23 mouse cellular contexts compared by ENCODE assay signal in the genomic region with DNA sequence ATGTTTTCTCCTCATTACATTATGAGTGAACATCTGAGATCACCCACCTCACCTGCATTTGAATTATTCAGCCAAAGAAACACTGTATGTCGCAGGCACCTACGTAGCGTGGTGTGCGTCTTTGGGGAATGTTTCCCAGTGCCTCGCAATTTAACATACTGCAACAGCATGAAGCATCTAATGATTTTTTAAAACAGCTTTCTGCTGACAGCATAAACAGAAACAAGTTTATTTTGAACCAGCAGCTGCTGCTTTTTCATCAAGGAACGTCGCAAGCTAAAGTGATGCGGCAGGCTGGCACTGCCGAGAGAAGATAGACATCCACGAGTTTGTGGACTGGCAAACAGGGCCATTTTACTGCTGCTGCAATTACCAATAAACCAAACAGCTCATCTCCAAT.
DNase-seq lines count a peak whose midpoint lies in the region; ATAC-seq and TF ChIP-seq lines count a peak whose summit lies in the region.
"Had no signal": no experiment of that assay in that cellular context is flagged by ENCODE, and none has a peak within 500 bp of the region (broad histone marks: within the 10 kb centered on the region; RNA-seq: fewer than 3 reads in every experiment).

No protein-coding gene starts in this region.

- H3K9me3 ChIP-seq in forebrain, embryonic 15.5 days = no peaks in the 10 kb centered on the region
- H3K9me3 ChIP-seq in forebrain, embryonic 12.5 days = no peaks in the 10 kb centered on the region
- no peaks in the 10 kb centered on the region for H3K9me3 ChIP-seq in hindbrain, embryonic 14.5 days (ENCODE audit: control insufficient read depth, low read length)
- H3K9me3 ChIP-seq in intestine, postnatal 0 days (ENCODE audit: control insufficient read depth) = no peaks in the 10 kb centered on the region
- H3K9me3 ChIP-seq: embryonic facial prominence, embryonic 10.5 days; hindbrain, embryonic 12.5 days; limb, embryonic 12.5 days; liver, embryonic 12.5 days had no signal

- WGBS in forebrain, embryonic 15.5 days = 73% methylated on average over 10 of the region's 10 CpGs
- 94% methylated on average over 10 of the region's 10 CpGs for WGBS in forebrain, embryonic 12.5 days
- 83% methylated on average over 10 of the region's 10 CpGs for WGBS in hindbrain, embryonic 14.5 days
- 91% methylated on average over 10 of the region's 10 CpGs for WGBS in intestine, postnatal 0 days

- no peaks in the 10 kb centered on the region for H3K36me3 ChIP-seq in forebrain, embryonic 15.5 days
- H3K36me3 ChIP-seq in forebrain, embryonic 12.5 days (replicated peaks) = no peaks in the 10 kb centered on the region
- no peaks in the 10 kb centered on the region for H3K36me3 ChIP-seq in hindbrain, embryonic 14.5 days (replicated peaks; ENCODE audit: control insufficient read depth, insufficient read depth)
- H3K36me3 ChIP-seq in intestine, postnatal 0 days (ENCODE audit: control insufficient read depth, insufficient read depth) = no peaks in the 10 kb centered on the region
- H3K36me3 ChIP-seq: embryonic facial prominence, embryonic 10.5 days; G1E; hindbrain, embryonic 12.5 days; limb, embryonic 12.5 days; liver, embryonic 12.5 days had no signal

- no peaks in the 10 kb centered on the region for H3K27me3 ChIP-seq in forebrain, embryonic 15.5 days
- H3K27me3 ChIP-seq in forebrain, embryonic 12.5 days = no peaks in the 10 kb centered on the region
- no peaks in the 10 kb centered on the region for H3K27me3 ChIP-seq in hindbrain, embryonic 14.5 days (ENCODE audit: control insufficient read depth, insufficient read depth, low read length)
- H3K27me3 ChIP-seq in intestine, postnatal 0 days (replicated peaks; ENCODE audit: control insufficient read depth, insufficient read depth, low read length) = no peaks in the 10 kb centered on the region
- H3K27me3 ChIP-seq: hindbrain, embryonic 12.5 days; limb, embryonic 12.5 days; liver, embryonic 12.5 days had no signal

- peak; percentile 2 for DNase-seq in right cerebral cortex, adult 18-20 months
- no peak for DNase-seq in right cerebral cortex, postnatal 25 days
- peak; percentile 3 to 12 for DNase-seq in layer of hippocampus, postnatal 10 days (ENCODE audit: low spot score in 2 of 2)
- DNase-seq in hindbrain, embryonic 14.5 days (ENCODE audit: low spot score) = no peak
- no peak for DNase-seq in neural tube, embryonic 10.5 days (ENCODE audit: extremely low spot score, low spot score)
- DNase-seq: adrenal gland, postnatal 14 days; cerebellum, adult 2 months; gastrocnemius, postnatal 36 days; kidney, adult 8-10 months; kidney, postnatal 14 days; lung, embryonic 14.5 days; lung, postnatal 36 days had no signal

- H3K4me2 ChIP-seq in forebrain, embryonic 15.5 days (replicated peaks) = no peak overlapping the region
- H3K4me2 ChIP-seq in forebrain, embryonic 12.5 days = no peak overlapping the region
- H3K4me2 ChIP-seq in hindbrain, embryonic 14.5 days (replicated peaks) = no peak overlapping the region
- H3K4me2 ChIP-seq in intestine, postnatal 0 days (replicated peaks; ENCODE audit: low read depth) = no peak overlapping the region
- H3K4me2 ChIP-seq: hindbrain, embryonic 12.5 days; limb, embryonic 12.5 days; liver, embryonic 12.5 days; lung, embryonic 14.5 days had no signal

- ATAC-seq in forebrain, embryonic 15.5 days (replicated peaks) = 0 out of 2 replicates have a peak, but pooled peaks have one; percentile 57
- no peak for ATAC-seq in forebrain, embryonic 12.5 days (ENCODE audit: low FRiP score)
- no peak for ATAC-seq in hindbrain, embryonic 14.5 days (ENCODE audit: low FRiP score)
- no peak for ATAC-seq in intestine, postnatal 0 days
- ATAC-seq: activated CD4-positive, CD25-positive, alpha-beta regulatory T cell, adult 4 months; inflammation-experienced regulatory T-cells, adult 6 months; liver, embryonic 12.5 days; midbrain, embryonic 16.5 days had no signal

- no peak overlapping the region for H3K4me3 ChIP-seq in forebrain, embryonic 15.5 days
- no peak overlapping the region for H3K4me3 ChIP-seq in forebrain, embryonic 12.5 days (replicated peaks)
- no peak overlapping the region for H3K4me3 ChIP-seq in hindbrain, embryonic 14.5 days (replicated peaks; ENCODE audit: low read length)
- no peak overlapping the region for H3K4me3 ChIP-seq in intestine, postnatal 0 days (ENCODE audit: low read depth, low read length)
- H3K4me3 ChIP-seq: embryonic facial prominence, embryonic 10.5 days; hindbrain, embryonic 12.5 days; limb, embryonic 12.5 days; liver, embryonic 12.5 days had no signal

- no peak overlapping the region for H3K27ac ChIP-seq in forebrain, embryonic 15.5 days (replicated peaks)
- H3K27ac ChIP-seq in forebrain, embryonic 12.5 days = no peak overlapping the region
- no peak overlapping the region for H3K27ac ChIP-seq in hindbrain, embryonic 14.5 days
- H3K27ac ChIP-seq in intestine, postnatal 0 days (ENCODE audit: low read depth, low read length) = no peak overlapping the region
- H3K27ac ChIP-seq: embryonic facial prominence, embryonic 10.5 days; hindbrain, embryonic 12.5 days; limb, embryonic 12.5 days; liver, embryonic 12.5 days had no signal

- TF ChIP-seq CTCF in intestine, postnatal 0 days (IDR thresholded peaks at IDR 0.05; ENCODE audit: low read depth) = no peak

- no peak overlapping the region for H3K9ac ChIP-seq in forebrain, embryonic 15.5 days (replicated peaks)
- H3K9ac ChIP-seq in forebrain, embryonic 12.5 days = no peak overlapping the region
- no peak overlapping the region for H3K9ac ChIP-seq in hindbrain, embryonic 14.5 days
- no peak overlapping the region for H3K9ac ChIP-seq in intestine, postnatal 0 days (ENCODE audit: low read depth, low read length)
- H3K9ac ChIP-seq: hindbrain, embryonic 12.5 days; limb, embryonic 12.5 days; liver, embryonic 12.5 days; lung, embryonic 14.5 days had no signal

- no peaks in the 10 kb centered on the region for H3K4me1 ChIP-seq in forebrain, embryonic 15.5 days
- H3K4me1 ChIP-seq in forebrain, embryonic 12.5 days = 0 out of 2 replicates have a peak, but pooled peaks cover 2% of the 10 kb centered on the region
- no peaks in the 10 kb centered on the region; the same call in 1 of the 2 replicates for H3K4me1 ChIP-seq in hindbrain, embryonic 14.5 days (replicated peaks; ENCODE audit: control insufficient read depth, insufficient read depth, low read length)
- no peaks in the 10 kb centered on the region for H3K4me1 ChIP-seq in intestine, postnatal 0 days (replicated peaks; ENCODE audit: control insufficient read depth, insufficient read depth, low read length)
- H3K4me1 ChIP-seq: embryonic facial prominence, embryonic 10.5 days; hindbrain, embryonic 12.5 days; limb, embryonic 12.5 days; liver, embryonic 12.5 days had no signal

Comparison
In these comparisons a context has a peak if more than half of its experiments do, and no peak if none do; other contexts are left out.
1. DNase-seq: peak in right cerebral cortex, adult 18-20 months (single experiment) and layer of hippocampus, postnatal 10 days (2 of 2); none in right cerebral cortex, postnatal 25 days (single experiment), hindbrain, embryonic 14.5 days (single experiment) and neural tube, embryonic 10.5 days (single experiment).